Mouse (Mus musculus) layer of hippocampus, adult 2 months (tissue): ENCODE data around the gene Dach1. TPM values are rescaled to one million over a fixed set of nuclear protein-coding genes. Genes with fewer than 3 reads are reported as not detected.

Experiments
- DNase-seq, 2 experiments: peaks; one replicate each; pipeline ENCODE4 v3.0.0; 2022; ENCODE audit warnings: low spot score in 2 of 2
- H3K27ac ChIP-seq: fragments of 200-600 bp; 2 replicates; pipeline ENCODE4 v1.8.1; 2022
- H3K4me3 ChIP-seq: fragments of 200-600 bp; 2 replicates; pipeline ENCODE4 v1.8.1; 2022; ENCODE audit warnings: mild to moderate bottlenecking
- CTCF ChIP-seq: fragments of 200-600 bp; conservative IDR thresholded peaks from 2 replicates; pipeline ENCODE4 v1.8.1; 2022; ENCODE audit warnings: antibody characterized with exemption, mild to moderate bottlenecking, moderate library complexity
- total RNA-seq, 2 experiments: library from RNA; stranded (reverse); gene quantifications; 2 replicates each; pipeline ENCODE4 v1.2.3; 2021

Gene Dach1
- total RNA-seq, 2 experiments from 2014 or later: 4.3 to 4.5 TPM

DNA sequence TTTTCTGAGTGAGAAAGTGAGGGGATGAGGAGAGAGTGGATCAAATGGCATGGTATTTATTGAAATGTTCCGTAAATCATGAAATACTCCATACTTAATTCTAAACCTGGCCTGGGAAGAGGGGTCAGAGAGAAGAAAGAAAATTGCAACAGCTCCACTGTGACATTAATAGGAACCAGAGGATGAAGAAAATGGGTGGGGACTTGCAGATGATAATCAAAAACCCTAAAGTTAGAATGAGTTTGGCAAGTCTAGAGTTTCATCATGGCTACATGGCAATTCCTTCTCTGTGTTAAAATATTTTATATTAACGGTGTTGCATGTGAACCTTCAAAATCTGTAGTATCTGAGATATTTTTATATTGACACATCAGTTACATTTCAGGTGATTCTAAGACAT, 80.3 kb downstream of the Dach1 start:
- DNase-seq: no peak
- Histone ChIP-seq H3K4me3 (no peak overlapping the region), H3K27ac (no peak overlapping the region)
- TF ChIP-seq CTCF: no peak

DNA sequence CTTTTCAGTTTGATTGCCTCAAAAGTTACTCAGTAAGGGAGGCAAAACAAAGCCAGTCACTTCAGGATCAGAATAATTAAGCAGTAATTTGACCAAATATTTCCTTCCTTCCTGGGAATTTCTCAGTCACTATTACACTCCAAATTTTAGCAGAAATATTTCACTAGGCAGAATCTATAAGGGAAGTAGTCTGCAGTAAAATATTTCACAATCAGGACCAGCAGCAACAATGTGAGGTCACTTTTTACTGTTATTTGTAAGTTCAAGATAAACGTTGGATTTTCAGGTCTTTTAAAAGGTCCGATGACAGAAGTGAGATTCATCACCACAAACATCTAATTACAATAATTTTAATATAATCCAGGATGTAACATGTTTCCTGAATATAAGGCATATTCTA, 82.2 kb downstream of the Dach1 start:
- DNase-seq: no peak
- Histone ChIP-seq H3K27ac (no peak overlapping the region), H3K4me3 (no peak overlapping the region)
- no peak for TF ChIP-seq CTCF

DNA sequence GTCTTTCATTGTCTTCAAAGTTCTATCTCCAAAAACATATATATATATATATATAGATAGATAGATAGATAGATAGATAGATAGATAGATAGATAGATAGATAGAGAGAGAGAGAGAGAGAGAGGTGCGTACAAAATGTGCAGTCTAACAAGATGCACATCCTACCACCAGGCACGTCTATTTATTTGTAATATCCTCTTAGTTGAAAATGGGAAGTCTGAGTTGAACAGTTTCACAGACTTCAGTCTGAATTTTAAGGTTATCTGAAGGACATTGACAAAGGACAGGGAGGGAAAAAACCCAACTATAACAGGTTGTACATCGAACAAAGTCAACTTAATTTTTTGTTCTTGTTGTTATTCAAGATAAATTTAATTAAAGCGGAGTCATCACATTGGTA, 82.8 kb downstream of the Dach1 start:
- no peak overlapping the region for H3K4me3 ChIP-seq
- DNase-seq: no peak
- TF ChIP-seq CTCF: no peak
- no peak overlapping the region for H3K27ac ChIP-seq

DNA sequence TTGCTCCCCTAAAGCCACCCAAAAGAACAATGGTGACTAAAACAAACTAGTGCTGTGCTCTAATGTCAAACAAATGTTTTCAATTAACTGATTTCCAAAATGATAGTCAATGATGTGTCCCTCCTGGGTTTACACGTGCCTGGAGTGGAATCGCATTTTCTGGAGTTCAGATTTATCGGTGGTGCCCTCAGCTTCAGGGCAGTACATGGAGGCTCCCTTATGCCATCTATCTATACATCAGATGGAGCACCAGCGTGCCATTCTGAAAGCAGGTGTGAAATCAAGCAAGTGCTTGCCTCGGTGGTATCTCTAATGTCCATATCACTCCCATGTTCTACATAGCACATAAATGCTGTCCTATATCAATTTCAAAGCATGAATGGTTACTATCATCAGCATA, 84.4 kb downstream of the Dach1 start:
- no peak for DNase-seq
- Histone ChIP-seq H3K4me3 (no peak overlapping the region), H3K27ac (no peak overlapping the region)
- TF ChIP-seq CTCF: no peak

GRCm38 (mm10) chr14:98084720-98085119, 84.8 kb downstream of the Dach1 start:
- TF ChIP-seq CTCF: no peak
- no peak for DNase-seq
- Histone ChIP-seq H3K27ac (no peak overlapping the region), H3K4me3 (no peak overlapping the region)

DNA sequence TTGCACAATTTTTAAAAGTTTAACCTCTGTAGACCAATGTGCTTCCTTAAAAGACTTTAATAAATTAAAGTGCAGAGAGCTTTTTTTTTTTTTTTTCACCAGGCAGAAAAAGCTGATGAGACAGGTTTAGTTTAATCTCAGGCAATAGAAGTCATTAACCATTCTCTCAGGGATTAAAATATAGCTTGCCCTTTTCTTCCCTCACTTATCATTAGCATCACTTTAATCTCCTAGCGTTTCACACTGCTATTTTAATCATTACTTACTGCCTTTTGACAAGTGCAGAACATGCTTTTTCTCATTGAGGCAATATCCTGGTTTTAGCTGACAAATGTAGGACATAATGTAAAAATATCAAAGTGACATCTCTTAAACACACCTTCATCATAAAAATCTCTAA, 86.1 kb downstream of the Dach1 start:
- TF ChIP-seq CTCF: no peak
- H3K4me3 ChIP-seq: no peak overlapping the region
- DNase-seq: no peak
- H3K27ac ChIP-seq: no peak overlapping the region

GRCm38 (mm10) chr14:98080014-98080413, 89.6 kb downstream of the Dach1 start:
- no peak for TF ChIP-seq CTCF
- H3K4me3 ChIP-seq: no peak overlapping the region
- H3K27ac ChIP-seq: no peak overlapping the region
- DNase-seq: no peak

GRCm38 (mm10) chr14:98077996-98078395, 91.6 kb downstream of the Dach1 start:
- no peak for TF ChIP-seq CTCF
- no peak overlapping the region for H3K4me3 ChIP-seq
- no peak for DNase-seq
- H3K27ac ChIP-seq: no peak overlapping the region

GRCm38 (mm10) chr14:98073421-98074080, 96.0 kb downstream of the Dach1 start:
- no peak for TF ChIP-seq CTCF
- Histone ChIP-seq H3K4me3 (peak overlapping the region; percentile 41), H3K27ac (no peak overlapping the region)
- no peak for DNase-seq

GRCm38 (mm10) chr14:98072647-98073420, 96.7 kb downstream of the Dach1 start:
- no peak for TF ChIP-seq CTCF
- H3K27ac ChIP-seq: no peak overlapping the region
- H3K4me3 ChIP-seq: peak overlapping the region; percentile 41
- no peak for DNase-seq

- no peak overlapping the region for H3K4me3 ChIP-seq
- TF ChIP-seq CTCF: no peak
- no peak for DNase-seq
These were observed 97.7 kb downstream of the Dach1 start for GRCm38 (mm10) chr14:98071877-98072276.

DNA sequence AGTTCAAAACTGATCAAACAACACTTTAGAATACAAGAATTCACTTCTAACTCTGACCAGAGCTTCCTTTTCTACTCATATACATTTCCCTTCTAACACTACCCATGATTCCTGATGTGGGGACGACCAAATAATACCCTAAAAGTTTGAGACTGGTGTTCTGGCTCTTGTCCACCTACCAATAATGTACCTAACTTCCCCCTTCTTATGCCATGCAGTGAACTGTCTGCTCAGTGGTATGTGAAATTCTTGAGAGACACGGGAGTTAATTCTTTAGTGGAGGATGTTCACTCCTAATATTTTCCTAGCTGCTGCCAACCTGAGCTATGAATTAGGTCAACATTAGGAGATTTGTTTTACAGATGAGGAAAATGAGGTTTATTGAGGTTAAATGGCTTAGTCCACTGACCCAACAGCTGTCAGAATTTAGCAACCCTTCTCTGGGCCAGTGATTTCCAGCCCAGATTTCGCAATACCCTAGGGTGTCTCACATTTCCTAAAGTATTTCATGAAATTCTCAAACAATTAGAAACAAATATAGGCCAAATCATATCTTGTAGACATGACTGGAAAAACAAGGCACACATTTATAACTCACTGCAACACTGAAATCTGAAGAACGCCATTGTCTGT, 102.2 kb downstream of the Dach1 start:
- Histone ChIP-seq H3K27ac (no peak overlapping the region), H3K4me3 (no peak overlapping the region)
- no peak for TF ChIP-seq CTCF
- DNase-seq: no peak

More at GRCm38 (mm10) chr14:98071877-98072276, 97.7 kb downstream of the Dach1 start:
- H3K27ac ChIP-seq: no peak overlapping the region

DNA sequence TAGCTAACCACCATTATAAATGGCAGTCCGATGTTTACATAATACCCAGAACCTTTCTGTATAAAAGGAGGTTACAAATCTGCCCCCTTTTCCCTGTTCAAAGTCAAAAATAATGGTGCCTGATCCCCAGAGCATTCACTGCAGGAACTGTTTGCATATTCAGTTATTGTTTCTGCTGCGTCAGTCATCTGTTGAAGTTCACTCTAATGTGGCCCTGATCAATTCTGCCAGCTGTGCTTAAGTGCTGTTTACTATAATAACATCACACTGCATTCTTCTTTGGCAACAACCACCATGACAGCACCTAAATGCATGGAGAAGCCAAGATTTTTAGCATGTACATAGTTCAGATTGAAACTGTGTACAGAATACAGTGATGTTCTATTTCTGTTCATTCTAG, 105.4 kb downstream of the Dach1 start:
- H3K27ac ChIP-seq: no peak overlapping the region

GRCm38 (mm10) chr14:98049329-98049728, 120.2 kb downstream of the Dach1 start:
- Histone ChIP-seq H3K27ac (no peak overlapping the region), H3K4me3 (no peak overlapping the region)
- TF ChIP-seq CTCF: no peak
- no peak for DNase-seq

More for the DNA sequence above, 105.4 kb downstream of the Dach1 start:
- DNase-seq: no peak
- no peak overlapping the region for H3K4me3 ChIP-seq
- TF ChIP-seq CTCF: no peak
